Mouse (Mus musculus) regulatory T cell (primary cell): Measurements from ENCODE around the gene St6galnac6.

Source experiments
- in situ Hi-C: fragments of 300-600 bp; cut with MboI, MseI; formaldehyde crosslinking; loops from one replicate; pipeline ENCODE4 v1.15.1; 2025; ENCODE audit warnings: high pct_unique_total_duplicates

Gene St6galnac6

GRCm38 (mm10) chr2:32610610-32611229 is 11.2 kb downstream of the St6galnac6 start:
- in situ Hi-C loops: no loop called here

GRCm38 (mm10) chr2:32612274-32612673 is 12.8 kb downstream of the St6galnac6 start:
- in situ Hi-C loops: no loop called here

GRCm38 (mm10) chr2:32617109-32617508 is 17.6 kb downstream of the St6galnac6 start:
- in situ Hi-C loops: no loop called here

DNA sequence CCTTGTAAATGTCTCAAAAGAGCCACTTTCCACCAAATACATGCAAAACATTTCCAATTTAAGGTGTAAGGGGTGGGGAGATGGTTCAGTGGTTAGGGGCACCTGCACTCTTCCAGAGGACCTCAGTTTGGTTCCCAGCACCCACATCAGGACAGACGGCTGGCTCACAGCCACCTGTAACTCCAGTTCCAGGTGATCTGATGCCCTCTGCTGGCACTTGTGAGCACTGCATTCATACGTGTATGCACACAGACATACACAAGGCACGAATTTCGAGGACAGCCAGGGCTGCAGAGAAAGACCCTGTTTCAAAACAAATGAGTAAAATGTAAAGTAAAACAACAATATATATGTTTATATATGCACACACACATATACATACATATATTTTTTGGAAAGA is 18.1 kb downstream of the St6galnac6 start:
- in situ Hi-C loops: no loop called here

DNA sequence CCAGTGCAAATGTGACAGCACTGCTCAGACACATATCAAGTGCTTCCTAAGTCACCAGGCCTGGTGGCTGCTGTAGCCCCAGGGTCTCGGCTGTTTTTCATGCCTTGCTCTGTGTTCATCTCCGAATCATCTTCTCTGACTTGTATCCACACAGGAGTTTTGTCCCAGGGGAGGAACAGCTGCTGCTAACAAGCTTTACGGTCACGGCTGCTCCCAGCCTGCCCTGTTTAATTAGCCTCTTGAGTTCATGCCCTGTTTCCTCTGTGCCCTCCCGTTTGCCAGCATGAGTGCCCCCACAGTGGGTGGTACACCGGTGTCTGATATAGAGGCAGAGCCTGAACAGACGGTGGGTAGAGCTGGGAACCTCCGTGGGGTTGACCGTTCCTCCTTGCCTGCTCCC is 18.5 kb downstream of the St6galnac6 start:
- in situ Hi-C loops: no loop called here

DNA sequence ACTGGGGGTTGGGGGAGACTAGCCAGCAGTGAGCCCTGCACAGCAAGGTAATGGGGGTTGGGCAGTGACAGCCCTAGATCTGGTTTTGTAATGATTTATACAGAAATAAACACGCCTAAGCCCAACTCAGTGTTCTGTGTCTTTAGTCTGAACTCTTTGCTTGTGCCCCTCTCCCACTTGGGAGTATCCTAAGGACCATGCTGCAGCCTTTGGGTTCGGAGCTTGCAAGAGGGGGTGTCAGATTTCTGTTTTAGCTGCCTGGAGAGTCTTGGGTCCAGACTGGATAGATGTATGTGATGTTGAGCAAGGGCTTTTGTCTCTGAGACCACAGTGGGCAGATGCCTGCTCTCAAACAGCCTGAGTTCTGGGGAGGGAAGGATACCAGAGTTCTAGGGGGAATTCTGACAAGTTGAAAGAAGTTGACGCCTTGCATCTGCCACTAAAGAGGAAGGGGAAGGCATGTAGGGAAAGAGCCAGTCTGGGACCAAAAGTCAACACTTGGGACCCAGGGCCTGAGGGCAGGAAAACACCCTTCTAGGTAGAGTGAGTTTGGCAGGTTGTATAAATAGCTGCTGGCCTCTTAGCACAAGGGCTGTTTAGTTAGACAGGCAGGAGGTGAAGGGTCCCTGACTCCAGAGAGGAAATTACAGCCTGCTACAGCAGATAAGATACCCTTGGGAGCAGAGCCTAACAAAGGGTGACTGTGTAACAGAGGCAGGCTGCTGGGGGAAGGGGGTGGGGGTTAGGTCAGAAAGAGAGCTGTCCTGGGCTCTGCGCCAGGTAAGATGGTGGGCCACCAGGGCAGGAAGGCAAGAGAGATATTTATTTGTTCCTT is 21.4 kb downstream of the St6galnac6 start:
- in situ Hi-C loops: no loop called here

GRCm38 (mm10) chr2:32621517-32621859 is 22.0 kb downstream of the St6galnac6 start, which contains the start of gene Ak1:
Ak1 (plus strand) TSS chr2:32621758.
- in situ Hi-C loops: no loop called here

DNA sequence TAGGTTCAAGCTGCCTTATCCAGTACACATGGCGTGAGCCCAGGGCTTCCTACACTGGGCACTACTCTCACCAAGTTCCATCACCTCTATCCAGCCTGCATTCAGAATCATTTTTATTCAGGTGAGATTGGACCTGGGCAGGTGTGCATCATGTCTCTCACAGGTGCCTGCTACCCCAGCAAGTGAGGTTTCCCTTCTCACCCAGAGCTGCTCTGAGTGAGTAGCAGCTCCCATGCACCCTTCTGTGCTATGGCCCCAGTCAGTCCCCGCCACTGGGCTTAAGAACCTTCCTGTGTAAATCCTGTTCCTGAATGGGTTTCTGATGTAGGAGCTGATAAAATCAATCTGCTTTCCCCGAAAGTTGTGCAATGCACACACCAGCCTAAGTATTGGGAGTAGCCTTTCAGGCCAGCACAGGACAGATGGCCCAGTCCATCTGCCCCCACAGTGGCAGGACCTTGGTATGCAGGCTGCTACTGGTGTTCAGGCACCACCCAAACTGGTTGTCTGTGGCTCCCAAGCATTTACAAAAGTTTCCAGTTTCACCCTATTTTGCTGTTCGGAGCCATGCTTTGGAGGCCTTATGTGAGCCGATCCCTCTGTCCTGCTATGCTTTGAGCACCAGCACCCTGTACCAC is 24.7 kb downstream of the St6galnac6 start:
- in situ Hi-C loops: no loop called here

DNA sequence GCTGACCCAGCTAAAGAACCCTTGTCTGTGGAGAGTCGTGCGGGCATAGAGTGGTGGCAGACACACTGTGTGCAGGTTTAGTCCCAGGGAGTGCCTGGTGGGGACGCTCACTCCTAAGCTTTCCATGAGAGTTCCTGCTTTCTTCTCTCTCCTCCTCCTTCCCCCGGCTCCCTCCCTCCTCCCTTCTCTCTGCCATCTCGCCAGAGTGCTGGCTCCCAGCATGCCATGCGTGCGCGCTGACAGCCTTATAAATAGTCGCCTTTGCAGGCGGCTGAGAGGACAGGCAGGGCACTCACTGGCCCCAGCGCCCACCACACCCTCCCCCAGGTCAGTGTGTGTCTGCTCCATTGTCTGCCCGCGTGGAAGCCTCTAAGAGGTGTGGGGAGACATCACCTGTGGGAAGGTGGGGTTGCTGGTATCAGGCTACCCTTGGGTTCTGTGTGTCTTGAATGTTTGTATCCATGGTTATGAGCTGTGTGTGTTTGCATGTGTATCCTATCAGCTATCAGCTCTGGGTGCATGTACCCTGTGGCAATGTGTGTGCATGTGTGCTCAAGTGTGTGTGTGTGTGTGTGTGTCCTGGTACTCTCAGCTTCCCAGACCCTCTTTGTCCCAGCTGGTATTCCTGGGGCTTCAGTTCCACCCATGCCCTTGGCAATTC is 25.8 kb downstream of the St6galnac6 start:
- in situ Hi-C loops: no loop called here

DNA sequence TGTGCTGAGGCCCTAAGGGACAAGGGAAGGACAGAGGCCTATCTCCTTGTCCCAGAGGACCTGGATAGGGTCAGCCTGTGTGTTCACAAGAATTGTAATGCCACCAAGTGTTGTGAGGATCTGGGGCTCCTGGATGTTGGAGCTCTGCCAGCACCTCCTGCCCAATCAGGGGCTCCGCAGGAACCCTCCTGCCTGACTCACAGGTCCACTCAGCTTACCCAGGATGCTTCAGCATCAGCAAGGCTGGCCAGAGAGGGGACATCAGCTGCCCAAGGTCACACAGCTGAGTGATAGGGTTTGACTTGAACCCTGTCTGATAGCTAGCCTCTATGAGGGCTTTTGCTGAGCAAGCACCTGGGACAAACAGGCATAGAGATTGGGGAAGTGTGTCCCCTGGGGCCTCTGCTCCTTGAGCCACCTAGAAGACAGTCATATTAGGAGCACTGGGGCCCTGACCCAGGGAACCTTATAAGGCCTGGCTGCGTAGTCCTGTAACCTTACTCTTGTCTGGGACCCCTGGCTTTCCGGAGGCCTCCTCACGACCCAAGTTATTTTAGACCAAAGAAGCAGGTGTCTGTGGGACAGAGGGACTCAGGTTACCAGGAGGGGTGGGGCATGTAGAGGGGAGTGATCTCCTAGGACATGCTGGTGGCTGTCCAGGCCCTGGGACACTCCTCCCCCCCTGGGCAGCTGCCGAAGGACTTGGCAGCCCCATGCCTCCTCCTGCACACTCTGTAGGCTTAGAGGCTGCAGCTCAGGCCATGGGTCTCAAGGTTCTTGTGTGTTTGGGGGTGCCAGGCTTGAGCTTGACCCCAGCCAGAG is 26.6 kb downstream of the St6galnac6 start:
- in situ Hi-C loops: no loop called here

- in situ Hi-C loops: no loop called here
Observed at GRCm38 (mm10) chr2:32627266-32628043, 27.9 kb downstream of the St6galnac6 start.

GRCm38 (mm10) chr2:32628044-32628550 is 28.6 kb downstream of the St6galnac6 start:
- in situ Hi-C loops: no loop called here

GRCm38 (mm10) chr2:32628729-32629128 is 29.2 kb downstream of the St6galnac6 start:
- in situ Hi-C loops: no loop called here

DNA sequence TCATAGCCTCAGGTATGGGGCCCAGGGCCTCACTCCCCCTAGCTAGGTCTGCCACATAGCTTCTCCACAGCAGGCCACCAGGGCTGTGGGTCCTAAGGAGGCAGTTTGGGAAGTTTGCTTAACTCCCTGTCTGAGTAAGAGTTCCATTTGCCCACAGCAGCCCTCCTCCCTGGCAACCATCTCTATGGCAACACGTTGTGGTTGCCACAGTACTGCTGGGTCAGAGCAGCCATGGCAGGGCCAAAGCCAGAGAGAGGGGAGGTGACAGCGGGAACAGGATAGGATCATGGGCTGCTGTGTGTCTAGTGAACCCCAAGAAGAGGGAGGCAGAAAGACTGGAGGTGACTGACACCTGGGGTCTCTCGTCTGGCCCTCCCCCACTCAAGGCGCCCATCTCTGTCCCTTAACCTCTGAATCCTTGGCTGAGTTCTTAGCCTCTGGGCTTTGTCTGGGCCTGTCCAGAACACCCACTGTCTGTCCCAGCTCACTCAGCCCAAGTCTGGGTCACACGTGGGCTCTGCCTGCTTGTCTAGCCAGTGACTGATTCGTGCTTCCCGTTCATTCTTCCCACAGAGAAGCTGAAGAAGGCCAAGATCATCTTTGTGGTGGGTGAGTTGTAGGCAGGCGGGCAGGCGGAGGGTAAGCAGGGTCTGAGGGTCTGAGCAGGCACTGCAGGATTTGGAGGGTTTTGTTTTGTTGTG is 29.9 kb downstream of the St6galnac6 start:
- in situ Hi-C loops: no loop called here

GRCm38 (mm10) chr2:32630036-32630435 is 30.5 kb downstream of the St6galnac6 start:
- in situ Hi-C loops: loop anchor here (5.0 kb wide), 1 partner anchor 42 kb away; no protein-coding TSS in a partner anchor

- in situ Hi-C loops: loop anchor here (5.0 kb wide), 1 partner anchor 41 kb away; no protein-coding TSS in a partner anchor
Observed at GRCm38 (mm10) chr2:32631046-32631445, 31.5 kb downstream of the St6galnac6 start.

- in situ Hi-C loops: loop anchor here (5.0 kb wide), 1 partner anchor 40 kb away; no protein-coding TSS in a partner anchor
Observed at GRCm38 (mm10) chr2:32631737-32632394, 32.4 kb downstream of the St6galnac6 start.

GRCm38 (mm10) chr2:32633660-32634059 is 34.2 kb downstream of the St6galnac6 start:
- in situ Hi-C loops: loop anchor here (5.0 kb wide), 1 partner anchor 39 kb away; no protein-coding TSS in a partner anchor
